Comparison of ENCODE assay signal across 8 mouse cellular contexts in genomic region chr16:9092191-9092848, GRCm38 (mm10).
DNase-seq lines count a peak whose midpoint lies in the region; ATAC-seq and TF ChIP-seq lines count a peak whose summit lies in the region.
"Had no signal": no experiment of that assay in that cellular context is flagged by ENCODE, and none has a peak within 500 bp of the region (broad histone marks: within the 10 kb centered on the region; RNA-seq: fewer than 3 reads in every experiment).

No protein-coding gene starts in this region.

- peak; percentile 23 for DNase-seq in midbrain, embryonic 14.5 days
- DNase-seq in midbrain, postnatal 0 days (ENCODE audit: low spot score): no peak
- DNase-seq in embryonic facial prominence, embryonic 14.5 days (ENCODE audit: low spot score): peak; percentile 92
- peak; percentile 2 to 17 for DNase-seq in heart, postnatal 14 days
- DNase-seq in urinary bladder, postnatal 25 days (ENCODE audit: low spot score): no peak
- no peak for DNase-seq in cerebellum, adult 18-20 months
- DNase-seq in cerebellum, postnatal 25 days: no peak

- no peaks in the 10 kb centered on the region for H3K27me3 ChIP-seq in midbrain, embryonic 14.5 days (ENCODE audit: control insufficient read depth, insufficient read depth, low read length)
- no peaks in the 10 kb centered on the region for H3K27me3 ChIP-seq in midbrain, postnatal 0 days (ENCODE audit: insufficient read depth, low read length)
- no peaks in the 10 kb centered on the region for H3K27me3 ChIP-seq in embryonic facial prominence, embryonic 14.5 days (replicated peaks; ENCODE audit: control insufficient read depth, insufficient read depth, low read length)

- H3K9me3 ChIP-seq in midbrain, embryonic 14.5 days (ENCODE audit: control insufficient read depth, low read length): no peaks in the 10 kb centered on the region
- H3K9me3 ChIP-seq in midbrain, postnatal 0 days (ENCODE audit: low read length): 0 out of 2 replicates have a peak, but pooled peaks cover 3% of the 10 kb centered on the region
- no peaks in the 10 kb centered on the region for H3K9me3 ChIP-seq in embryonic facial prominence, embryonic 14.5 days (ENCODE audit: control insufficient read depth, low read length)

- no peak for ATAC-seq in midbrain, embryonic 14.5 days (ENCODE audit: low FRiP score, low TSS enrichment)
- no peak for ATAC-seq in midbrain, postnatal 0 days (ENCODE audit: low FRiP score)
- ATAC-seq in embryonic facial prominence, embryonic 14.5 days (ENCODE audit: low read depth): peak; percentile 85

- no peak overlapping the region for H3K4me3 ChIP-seq in midbrain, embryonic 14.5 days (replicated peaks; ENCODE audit: low read depth, low read length)
- H3K4me3 ChIP-seq in midbrain, postnatal 0 days (ENCODE audit: low read depth, low read length): no peak overlapping the region
- no peak overlapping the region for H3K4me3 ChIP-seq in embryonic facial prominence, embryonic 14.5 days (ENCODE audit: low read depth, low read length)
- H3K4me3 ChIP-seq: myocyte had no signal

- no peak for TF ChIP-seq CTCF in midbrain, postnatal 0 days (IDR thresholded peaks at IDR 0.05)

- H3K4me2 ChIP-seq in midbrain, embryonic 14.5 days (ENCODE audit: low read length): no peak overlapping the region
- H3K4me2 ChIP-seq in midbrain, postnatal 0 days (ENCODE audit: low read depth, low read length, poor library complexity, severe bottlenecking): no peak overlapping the region
- H3K4me2 ChIP-seq in embryonic facial prominence, embryonic 14.5 days (ENCODE audit: low read depth, low read length): no peak overlapping the region

- no peak overlapping the region for H3K27ac ChIP-seq in midbrain, embryonic 14.5 days (replicated peaks; ENCODE audit: low read depth, low read length)
- no peak overlapping the region for H3K27ac ChIP-seq in midbrain, postnatal 0 days (ENCODE audit: low read depth, low read length)
- peak overlapping the region; percentile 78 for H3K27ac ChIP-seq in embryonic facial prominence, embryonic 14.5 days (replicated peaks; ENCODE audit: low read depth, low read length)

- H3K9ac ChIP-seq in midbrain, embryonic 14.5 days (replicated peaks; ENCODE audit: low read length): no peak overlapping the region
- no peak overlapping the region for H3K9ac ChIP-seq in midbrain, postnatal 0 days (replicated peaks; ENCODE audit: low read length, poor library complexity, severe bottlenecking)
- no peak overlapping the region for H3K9ac ChIP-seq in embryonic facial prominence, embryonic 14.5 days (ENCODE audit: low read depth, low read length)

- H3K36me3 ChIP-seq in midbrain, embryonic 14.5 days (ENCODE audit: control insufficient read depth, insufficient read depth, low read length): no peaks in the 10 kb centered on the region
- no peaks in the 10 kb centered on the region for H3K36me3 ChIP-seq in midbrain, postnatal 0 days (ENCODE audit: insufficient read depth, low read length)
- no peaks in the 10 kb centered on the region for H3K36me3 ChIP-seq in embryonic facial prominence, embryonic 14.5 days (ENCODE audit: control insufficient read depth, insufficient read depth, low read length)

- intact Hi-C loops in heart, postnatal 14 days (cut with DNase I): no loop called here

- H3K4me1 ChIP-seq in midbrain, embryonic 14.5 days (ENCODE audit: control insufficient read depth, insufficient read depth, low read length): no peaks in the 10 kb centered on the region
- no peaks in the 10 kb centered on the region for H3K4me1 ChIP-seq in midbrain, postnatal 0 days (ENCODE audit: insufficient read depth, low read length)
- peaks cover 20% of the 10 kb centered on the region for H3K4me1 ChIP-seq in embryonic facial prominence, embryonic 14.5 days (ENCODE audit: control insufficient read depth, insufficient read depth, low read length)

- 7% methylated on average over 11 of the region's 11 CpGs for WGBS in midbrain, embryonic 14.5 days
- 15% methylated on average over 11 of the region's 11 CpGs for WGBS in midbrain, postnatal 0 days
- 15% methylated on average over 11 of the region's 11 CpGs for WGBS in embryonic facial prominence, embryonic 14.5 days

Comparison
In these comparisons a context has a peak if more than half of its experiments do, and no peak if none do; other contexts are left out.
1. DNase-seq: peak in midbrain, embryonic 14.5 days (single experiment), embryonic facial prominence, embryonic 14.5 days (single experiment) and heart, postnatal 14 days (2 of 2); none in midbrain, postnatal 0 days (single experiment), urinary bladder, postnatal 25 days (single experiment), cerebellum, adult 18-20 months (0 of 2) and cerebellum, postnatal 25 days (0 of 2).